Mouse (Mus musculus) left cerebral cortex, postnatal 4 days (tissue): ENCODE data around the gene Mmrn2. TPM values are rescaled to one million over a fixed set of nuclear protein-coding genes. Genes with fewer than 3 reads are reported as not detected.

ENCODE experiments used
- DNase-seq: peaks from one replicate; pipeline ENCODE4 v3.0.0-alpha.2; 2022
- intact Hi-C: fragments of 180-260 bp; cut with DNase I; formaldehyde crosslinking; loops from one replicate; pipeline ENCODE4 v1.15.1; 2025
- total RNA-seq, 2 experiments: library from RNA; stranded (reverse); gene quantifications; 2 replicates each; pipeline ENCODE4 v1.2.3; 2021

Mmrn2 gene
- total RNA-seq, 2 experiments from 2014 or later = 3.6 to 4.0 TPM

- DNase-seq = no peak
- intact Hi-C loops = no loop called here
These were observed 76.6 kb downstream of the Mmrn2 start for GRCm38 (mm10) chr14:34451872-34452271.

GRCm38 (mm10) chr14:34453648-34454047, 78.4 kb downstream of the Mmrn2 start:
- intact Hi-C loops = no loop called here
- peak; percentile 27 for DNase-seq

Other genes starting within 250 kb of the Mmrn2 start
- gene Npy4r, start 223.0 kb upstream of the Mmrn2 start, total RNA-seq = under 1 TPM in 1 of 2 experiments, not detected in 1; 0.16 TPM
- 10 to 100 TPM; 26.2 to 30.0 TPM for gene Gprin2, start 173.8 kb upstream of the Mmrn2 start, total RNA-seq
- gene Syt15, start 155.9 kb upstream of the Mmrn2 start, total RNA-seq = 1 to 10 TPM; 1.2 to 1.5 TPM
- 10 to 100 TPM in 1 of 2 experiments, 1 to 10 TPM in 1; 9.4 to 11.0 TPM for gene Shld2, start 65.0 kb upstream of the Mmrn2 start, total RNA-seq
- 100 to 1,000 TPM; 299 TPM for gene Glud1, start 64.7 kb upstream of the Mmrn2 start, total RNA-seq
- gene Fam25c, start 20.0 kb upstream of the Mmrn2 start, total RNA-seq = 1 to 10 TPM in 1 of 2 experiments, not detected in 1; 1.0 TPM
- 1 to 10 TPM in 1 of 2 experiments, not detected in 1; 1.6 TPM for gene Sncg, start 676 bp upstream of the Mmrn2 start, total RNA-seq
- 10 to 100 TPM; 37.9 to 47.0 TPM for gene Bmpr1a, start 127.9 kb downstream of the Mmrn2 start, total RNA-seq
- gene 9230112D13Rik, start 147.3 kb downstream of the Mmrn2 start, total RNA-seq = not detected
- 1 to 10 TPM; 1.5 to 1.7 TPM for gene Ldb3, start 213.2 kb downstream of the Mmrn2 start, total RNA-seq
- not detected for gene Opn4, start 224.7 kb downstream of the Mmrn2 start, total RNA-seq